Mouse (Mus musculus): ENCODE measurements around the gene Mllt1. TPM values are rescaled to one million over a fixed set of nuclear protein-coding genes. Genes with fewer than 3 reads are reported as not detected.

Gene Mllt1
- polyA plus RNA-seq, 2 experiments = 34.5 to 98.3 TPM

GRCm38 (mm10) chr17:56976531-56977390, 41.5 kb upstream of the Mllt1 start:
- Histone ChIP-seq H3K4me3 (replicated peaks; ENCODE audit: low read length) (no peak overlapping the region), H3K27ac (replicated peaks; ENCODE audit: low read depth, low read length) (no peak overlapping the region), H3K36me3 (ENCODE audit: control insufficient read depth, insufficient read depth, low read length) (no peaks in the 10 kb centered on the region), H3K4me1 (ENCODE audit: control insufficient read depth, insufficient read depth, low read length) (no peaks in the 10 kb centered on the region), H3K27me3 (ENCODE audit: control insufficient read depth, insufficient read depth, low read length) (no peaks in the 10 kb centered on the region), H3K9ac (ENCODE audit: low read depth, low read length, severe bottlenecking) (no peak overlapping the region), H3K9me3 (ENCODE audit: control insufficient read depth, low read length) (no peaks in the 10 kb centered on the region), H3K4me2 (replicated peaks; ENCODE audit: low read depth, low read length, severe bottlenecking) (no peak overlapping the region)
- WGBS = 83% methylated on average over 8 of the region's 8 CpGs
- no peak for TF ChIP-seq POLR2A (IDR thresholded peaks at IDR 0.05; ENCODE audit: borderline replicate concordance, extremely low read depth, insufficient read depth, insufficient read length)
- DNase-seq (ENCODE audit: low spot score) (no peak), ATAC-seq (ENCODE audit: low FRiP score, low read depth) (no peak)

GRCm38 (mm10) chr17:56975391-56975790, 40.2 kb upstream of the Mllt1 start:
- no peak overlapping the region for H3K27ac ChIP-seq (replicated peaks; ENCODE audit: low read depth, low read length)
- WGBS = 85% methylated on average over 3 of the region's 3 CpGs
- H3K9ac ChIP-seq (ENCODE audit: low read depth, low read length, severe bottlenecking) = no peak overlapping the region
- no peak overlapping the region for H3K4me3 ChIP-seq (replicated peaks; ENCODE audit: low read length)
- H3K9me3 ChIP-seq (ENCODE audit: control insufficient read depth, low read length) = no peaks in the 10 kb centered on the region
- TF ChIP-seq POLR2A (IDR thresholded peaks at IDR 0.05; ENCODE audit: borderline replicate concordance, extremely low read depth, insufficient read depth, insufficient read length) = no peak
- no peak for DNase-seq (ENCODE audit: low spot score)
- no peaks in the 10 kb centered on the region for H3K27me3 ChIP-seq (ENCODE audit: control insufficient read depth, insufficient read depth, low read length)
- H3K4me2 ChIP-seq (replicated peaks; ENCODE audit: low read depth, low read length, severe bottlenecking) = no peak overlapping the region
- H3K4me1 ChIP-seq (ENCODE audit: control insufficient read depth, insufficient read depth, low read length) = no peaks in the 10 kb centered on the region
- no peaks in the 10 kb centered on the region for H3K36me3 ChIP-seq (ENCODE audit: control insufficient read depth, insufficient read depth, low read length)
- no peak for ATAC-seq (ENCODE audit: low FRiP score, low read depth)

GRCm38 (mm10) chr17:56974708-56975240, 39.6 kb upstream of the Mllt1 start:
- Histone ChIP-seq H3K9ac (ENCODE audit: low read depth, low read length, severe bottlenecking) (no peak overlapping the region), H3K4me3 (replicated peaks; ENCODE audit: low read length) (no peak overlapping the region), H3K36me3 (ENCODE audit: control insufficient read depth, insufficient read depth, low read length) (no peaks in the 10 kb centered on the region), H3K27me3 (ENCODE audit: control insufficient read depth, insufficient read depth, low read length) (no peaks in the 10 kb centered on the region), H3K4me2 (replicated peaks; ENCODE audit: low read depth, low read length, severe bottlenecking) (no peak overlapping the region), H3K9me3 (ENCODE audit: control insufficient read depth, low read length) (no peaks in the 10 kb centered on the region), H3K4me1 (ENCODE audit: control insufficient read depth, insufficient read depth, low read length) (no peaks in the 10 kb centered on the region), H3K27ac (replicated peaks; ENCODE audit: low read depth, low read length) (no peak overlapping the region)
- ATAC-seq (ENCODE audit: low FRiP score, low read depth) (no peak), DNase-seq (ENCODE audit: low spot score) (no peak)
- no peak for TF ChIP-seq POLR2A (IDR thresholded peaks at IDR 0.05; ENCODE audit: borderline replicate concordance, extremely low read depth, insufficient read depth, insufficient read length)
- 50% methylated on average over 5 of the region's 5 CpGs for WGBS

- H3K4me2 ChIP-seq (replicated peaks; ENCODE audit: low read depth, low read length, severe bottlenecking) = no peak overlapping the region
- ATAC-seq (ENCODE audit: low FRiP score, low read depth) (no peak), DNase-seq (ENCODE audit: low spot score) (no peak)
- no peaks in the 10 kb centered on the region for H3K36me3 ChIP-seq (ENCODE audit: control insufficient read depth, insufficient read depth, low read length)
- no peak for TF ChIP-seq POLR2A (IDR thresholded peaks at IDR 0.05; ENCODE audit: borderline replicate concordance, extremely low read depth, insufficient read depth, insufficient read length)
- no peaks in the 10 kb centered on the region for H3K4me1 ChIP-seq (ENCODE audit: control insufficient read depth, insufficient read depth, low read length)
- H3K27me3 ChIP-seq (ENCODE audit: control insufficient read depth, insufficient read depth, low read length) = no peaks in the 10 kb centered on the region
- H3K9me3 ChIP-seq (ENCODE audit: control insufficient read depth, low read length) = no peaks in the 10 kb centered on the region
- no peak overlapping the region for H3K4me3 ChIP-seq (replicated peaks; ENCODE audit: low read length)
- no peak overlapping the region for H3K27ac ChIP-seq (replicated peaks; ENCODE audit: low read depth, low read length)
- WGBS = 57% methylated on average over 13 of the region's 14 CpGs
- no peak overlapping the region for H3K9ac ChIP-seq (ENCODE audit: low read depth, low read length, severe bottlenecking)
Observed at GRCm38 (mm10) chr17:56973956-56974707, 38.9 kb upstream of the Mllt1 start.

- no peak overlapping the region for H3K4me2 ChIP-seq (replicated peaks; ENCODE audit: low read depth, low read length, severe bottlenecking)
- no peak overlapping the region for H3K9ac ChIP-seq (ENCODE audit: low read depth, low read length, severe bottlenecking)
- no peaks in the 10 kb centered on the region for H3K36me3 ChIP-seq (ENCODE audit: control insufficient read depth, insufficient read depth, low read length)
- no peaks in the 10 kb centered on the region for H3K4me1 ChIP-seq (ENCODE audit: control insufficient read depth, insufficient read depth, low read length)
- no peak overlapping the region for H3K4me3 ChIP-seq (replicated peaks; ENCODE audit: low read length)
- DNase-seq (ENCODE audit: low spot score) (no peak), ATAC-seq (ENCODE audit: low FRiP score, low read depth) (no peak)
- H3K9me3 ChIP-seq (ENCODE audit: control insufficient read depth, low read length) = no peaks in the 10 kb centered on the region
- no peak for TF ChIP-seq POLR2A (IDR thresholded peaks at IDR 0.05; ENCODE audit: borderline replicate concordance, extremely low read depth, insufficient read depth, insufficient read length)
- H3K27me3 ChIP-seq (ENCODE audit: control insufficient read depth, insufficient read depth, low read length) = no peaks in the 10 kb centered on the region
- H3K27ac ChIP-seq (replicated peaks; ENCODE audit: low read depth, low read length) = no peak overlapping the region
- 65% methylated on average over 5 of the region's 5 CpGs for WGBS
Observed at GRCm38 (mm10) chr17:56970081-56970480, 34.9 kb upstream of the Mllt1 start.
